Mouse (Mus musculus) hematopoietic stem cell, adult 5-6 weeks (primary cell): ENCODE measurements around the gene Trp53inp2. TPM values are rescaled to one million over a fixed set of nuclear protein-coding genes. Genes with fewer than 3 reads are reported as not detected.

Experiments used
- ATAC-seq, 2 experiments: fragments of 125-278 bp in 1 of 2; replicated peaks in 1 of 2; 2 replicates each; pipeline ENCODE4 v1.8.0; 2016 to 2017; ENCODE audit warnings: inconsistent platforms in 2 of 2, mild to moderate bottlenecking in 2 of 2, moderate number of reproducible peaks in 2 of 2, low read depth in 1 of 2, moderate TSS enrichment in 1 of 2; ENCODE audit not compliant: low FRiP score in 2 of 2, poor library complexity in 2 of 2, severe bottlenecking in 2 of 2, insufficient read depth in 1 of 2, low TSS enrichment in 1 of 2
- total RNA-seq: library from RNA; stranded (forward); fragments of 172-1452, 232-1000 nt; gene quantifications from 2 replicates; pipeline ENCODE4 v1.2.3, GENCODE M21; 2017

Trp53inp2 gene
- total RNA-seq, 1 experiment from 2014 or later: 4.2 TPM

DNA sequence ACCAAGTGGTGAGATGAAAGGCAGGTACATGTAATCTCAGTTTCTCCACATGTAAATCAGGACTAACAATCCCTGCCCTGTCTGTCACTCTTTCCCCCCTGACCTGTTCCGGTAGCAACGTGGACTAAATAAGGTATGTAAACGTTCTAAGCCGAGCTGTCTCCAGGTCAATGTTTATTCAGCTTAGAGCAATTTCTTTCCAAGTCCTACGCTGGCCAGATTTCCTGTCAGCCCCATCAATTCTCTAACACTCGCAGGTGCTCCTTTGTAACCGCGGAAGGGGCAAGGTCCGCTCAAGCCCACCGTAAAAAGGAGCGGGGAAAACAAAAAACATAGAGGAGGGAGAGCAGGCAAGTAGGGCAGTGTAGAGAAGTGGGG, 190 bp downstream of the Trp53inp2 start:
- no peak for ATAC-seq

DNA sequence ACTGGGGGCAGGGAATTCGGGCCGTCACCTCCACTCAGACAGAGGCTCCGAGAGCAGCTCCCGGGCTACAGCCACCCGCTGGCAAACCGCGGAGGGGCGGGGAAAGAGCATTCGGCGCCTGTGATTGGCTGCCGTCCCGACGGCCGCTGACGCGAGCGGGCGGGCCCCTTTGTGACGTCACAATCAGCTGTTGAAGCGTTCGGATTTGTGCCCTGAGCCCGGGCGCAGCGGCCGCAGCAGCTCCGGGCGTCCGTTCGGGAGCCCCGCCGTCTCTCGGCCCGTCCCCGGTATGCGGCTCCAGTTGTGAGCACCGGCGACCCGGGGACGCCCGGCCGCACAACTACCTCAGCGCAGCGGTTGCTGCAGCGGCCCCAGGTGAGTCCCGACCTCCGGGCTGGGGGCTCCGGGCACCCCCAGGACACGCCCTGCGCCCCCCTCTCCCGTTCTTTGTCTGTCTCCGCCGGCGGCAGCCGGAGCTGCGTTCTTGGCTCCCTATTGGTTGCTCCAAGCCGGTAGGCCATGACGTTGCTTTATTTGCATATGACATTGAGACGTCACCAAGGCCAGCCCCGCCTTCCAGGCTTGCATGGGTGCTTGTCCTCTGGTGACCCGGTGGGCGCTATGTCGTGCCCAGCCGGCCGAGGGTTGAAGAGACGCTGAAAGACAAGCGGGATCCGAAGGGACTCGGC, 928 bp downstream of the Trp53inp2 start:
- peak; percentile 80 to 81 for ATAC-seq

DNA sequence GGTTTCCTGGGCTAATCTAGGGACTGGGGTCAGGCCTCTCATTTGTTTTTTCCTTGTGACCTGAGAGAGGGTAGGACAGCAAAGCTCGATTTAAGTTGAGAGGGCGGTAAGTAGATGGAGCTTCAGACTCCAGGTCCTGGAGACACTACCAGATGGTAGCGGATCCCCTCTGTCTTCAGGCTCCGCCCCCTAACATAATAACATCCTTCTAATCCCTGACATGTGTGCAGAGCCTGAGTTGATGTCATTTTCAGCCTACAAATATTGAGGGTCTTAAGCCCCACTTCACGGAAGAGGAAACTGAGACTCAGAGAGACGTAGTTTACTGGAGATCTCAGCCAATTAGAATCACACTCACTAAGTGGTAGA, 1.5 kb downstream of the Trp53inp2 start:
- ATAC-seq: peak in 1 of 2 experiments; percentile 23; a peak in 1 of 4 replicates

- ATAC-seq: no peak
Measured at GRCm38 (mm10) chr2:155382791-155383438, 2.1 kb downstream of the Trp53inp2 start.

- ATAC-seq: peak; percentile 63 to 71
Measured at GRCm38 (mm10) chr2:155385090-155385489, 4.2 kb downstream of the Trp53inp2 start.

GRCm38 (mm10) chr2:155385731-155386533, 5.1 kb downstream of the Trp53inp2 start:
- ATAC-seq: no peak

DNA sequence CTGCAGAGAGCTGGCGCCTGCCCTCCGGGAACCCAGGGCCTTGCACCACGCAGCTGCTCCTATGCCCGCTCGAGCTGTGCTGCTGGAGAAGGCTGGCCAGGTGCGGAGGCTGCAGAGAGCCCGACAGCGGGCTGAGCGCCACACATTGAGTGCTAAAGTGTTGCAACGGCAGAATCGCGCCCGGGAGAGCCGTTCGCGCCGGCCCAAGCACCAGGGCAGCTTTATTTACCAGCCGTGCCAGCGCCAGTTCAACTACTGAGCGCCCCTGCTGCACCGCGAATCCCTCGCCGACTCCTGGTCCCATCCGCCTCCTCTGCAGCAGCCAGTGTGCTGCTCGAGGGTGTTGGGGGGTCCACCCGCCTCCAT, 5.7 kb downstream of the Trp53inp2 start:
- no peak for ATAC-seq

- no peak for ATAC-seq
Measured at GRCm38 (mm10) chr2:155387052-155387451, 6.2 kb downstream of the Trp53inp2 start.

DNA sequence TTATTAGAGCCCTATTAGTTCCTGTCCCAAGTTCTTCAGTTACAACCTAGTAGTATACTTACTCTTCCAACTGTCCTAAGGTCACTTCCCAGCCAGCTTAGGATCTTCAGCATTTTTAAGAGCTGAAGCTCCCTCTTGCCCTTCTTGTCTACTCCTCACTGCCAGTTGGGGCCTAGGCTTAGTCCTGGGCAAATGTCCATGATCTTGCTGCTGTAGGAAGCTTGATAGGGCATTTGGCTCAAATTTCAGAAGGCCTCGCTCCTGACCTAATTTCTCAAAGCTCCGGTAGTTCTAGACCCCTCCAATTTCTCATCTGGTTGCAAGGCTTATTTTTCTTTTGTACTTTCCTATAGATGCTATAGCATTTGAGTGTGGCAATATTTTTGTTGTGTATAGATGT, 7.7 kb downstream of the Trp53inp2 start:
- no peak for ATAC-seq

DNA sequence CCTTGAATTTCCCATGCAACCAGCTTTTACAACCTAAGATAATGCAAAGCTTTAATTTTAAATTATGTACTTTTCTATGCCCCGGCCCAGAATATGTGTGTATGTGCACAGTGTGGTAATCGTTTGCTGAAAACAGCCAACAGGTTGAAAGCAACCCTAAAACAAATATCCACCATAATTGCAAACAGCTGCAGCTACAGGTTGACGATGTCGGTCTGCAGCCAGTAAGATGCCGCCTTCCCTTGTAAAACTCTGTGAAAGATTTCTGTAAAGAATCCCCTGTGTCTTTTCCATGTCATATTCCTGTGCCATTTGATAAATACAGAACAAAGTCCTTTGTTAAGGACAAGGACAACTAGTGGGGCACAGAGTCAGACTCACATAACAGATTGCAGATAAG, 13.7 kb downstream of the Trp53inp2 start:
- no peak for ATAC-seq

DNA sequence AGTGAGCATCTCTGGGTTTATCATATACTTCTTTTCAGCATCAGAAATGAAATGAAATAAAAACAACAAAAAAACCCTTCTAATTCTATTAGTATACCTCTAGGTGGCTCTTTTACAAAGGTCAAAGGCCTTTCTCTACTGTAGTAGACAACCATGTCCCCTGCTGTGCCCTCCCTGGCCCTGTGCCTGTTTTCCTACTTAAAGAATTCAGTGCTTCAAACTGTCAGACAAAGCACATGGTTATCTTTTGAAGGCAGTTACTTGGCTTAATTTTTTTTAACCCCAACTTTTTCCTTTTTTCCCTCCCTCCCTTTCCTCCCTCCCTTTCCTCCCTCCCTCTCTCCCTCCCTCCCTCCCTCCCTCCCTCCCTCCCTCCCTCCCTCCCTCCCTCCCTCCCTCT, 19.4 kb downstream of the Trp53inp2 start:
- ATAC-seq: no peak

- no peak for ATAC-seq
Measured at GRCm38 (mm10) chr2:155401926-155402325, 21.1 kb downstream of the Trp53inp2 start.

DNA sequence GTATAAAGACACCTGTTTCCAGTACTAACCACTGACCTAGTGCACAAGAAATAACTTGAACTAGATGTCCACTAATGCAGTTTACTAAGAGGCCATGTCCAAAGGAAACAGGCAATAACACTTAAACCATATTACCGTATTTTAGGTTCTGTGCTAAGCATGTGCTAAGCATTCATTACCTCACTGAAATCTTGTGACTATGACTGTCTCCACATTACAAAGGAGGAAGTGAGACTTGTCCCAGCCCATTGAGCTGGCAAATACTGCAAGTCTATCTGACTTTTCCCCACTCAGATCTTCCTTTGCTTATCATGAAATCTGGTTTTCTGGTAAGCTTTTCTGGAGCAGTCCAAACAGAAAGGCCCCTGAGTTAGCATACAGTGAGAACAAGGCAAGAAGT, 23.8 kb downstream of the Trp53inp2 start:
- no peak for ATAC-seq

GRCm38 (mm10) chr2:155420911-155421310, 40.1 kb downstream of the Trp53inp2 start:
- no peak for ATAC-seq

DNA sequence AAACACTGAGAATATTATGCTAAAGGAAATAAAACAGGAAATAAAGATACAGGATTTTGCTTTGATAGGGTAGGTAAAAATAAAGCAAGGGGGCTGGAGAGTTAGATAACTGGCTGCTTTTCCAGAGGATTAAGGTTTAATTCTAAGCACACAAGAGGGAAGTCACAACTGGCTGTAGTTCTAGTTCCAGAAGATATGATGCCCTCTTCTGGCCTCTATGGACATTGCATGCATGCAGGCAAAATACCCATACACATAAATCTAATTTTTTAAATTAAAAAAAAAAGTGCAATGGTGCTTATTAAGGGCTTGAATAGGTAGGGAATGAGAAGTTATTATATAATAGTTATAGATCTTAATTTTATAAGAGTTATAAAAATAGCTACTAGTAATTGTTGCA, 55.6 kb downstream of the Trp53inp2 start:
- ATAC-seq: no peak
